Mouse (Mus musculus) colon, adult 2 months (tissue): ENCODE data around the gene Olfr1467. TPM values are rescaled to one million over a fixed set of nuclear protein-coding genes. Genes with fewer than 3 reads are reported as not detected.

ENCODE experiments used
- polyA plus RNA-seq: library from polyadenylated mRNA; depleted of rRNA; stranded (reverse); fragments of >200 nt; gene quantifications from 2 replicates; pipeline ENCODE4 v1.2.3, GENCODE M21; 2012; rRNA removed

The Olfr1467 gene
- not detected in 2 replicates for polyA plus RNA-seq

DNA sequence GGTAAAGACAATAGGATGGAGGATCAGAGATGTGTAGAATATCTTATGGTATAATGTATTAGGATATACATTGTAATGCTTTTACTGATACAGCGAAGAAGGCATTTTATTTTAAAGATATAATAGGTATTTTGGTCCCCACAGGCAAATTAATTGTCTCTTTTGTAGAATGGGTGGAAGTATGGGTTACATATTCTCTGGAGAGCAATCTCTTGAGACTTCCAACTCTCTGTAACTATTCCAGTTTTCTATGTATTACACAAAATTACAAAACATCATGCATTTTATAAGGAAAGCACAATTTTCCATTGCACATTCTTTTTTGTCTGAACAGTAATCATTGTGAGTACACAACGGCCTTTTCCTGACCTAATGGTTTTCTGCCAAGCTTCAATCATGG is at the start of gene Olfr1467:
Gene Olfr1467, plus strand, starts transcription at position 301 of the 400 bp plus-strand sequence.

DNA sequence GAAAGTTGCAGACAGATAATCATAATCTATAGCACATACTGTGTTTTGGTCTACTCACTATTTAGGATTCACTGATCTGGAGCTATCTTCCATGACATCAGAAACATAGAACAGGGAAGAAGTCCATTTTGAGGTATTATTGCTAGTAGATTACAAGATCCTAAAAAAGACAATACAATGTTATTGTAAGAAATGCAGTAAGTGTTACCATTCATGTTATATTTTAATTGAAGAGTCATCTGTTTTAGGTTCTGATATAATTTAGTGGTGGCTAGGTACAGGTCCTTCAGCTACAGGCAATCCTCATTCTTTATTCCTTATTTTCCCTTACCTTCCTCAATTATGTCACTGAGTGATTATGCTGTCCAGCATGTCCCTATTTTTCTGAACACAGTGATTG is 46.6 kb upstream of the Olfr1467 start, which contains the start of gene Olfr1465:
Gene Olfr1465, minus strand, starts transcription at position 101 of the 400 bp plus-strand sequence.

DNA sequence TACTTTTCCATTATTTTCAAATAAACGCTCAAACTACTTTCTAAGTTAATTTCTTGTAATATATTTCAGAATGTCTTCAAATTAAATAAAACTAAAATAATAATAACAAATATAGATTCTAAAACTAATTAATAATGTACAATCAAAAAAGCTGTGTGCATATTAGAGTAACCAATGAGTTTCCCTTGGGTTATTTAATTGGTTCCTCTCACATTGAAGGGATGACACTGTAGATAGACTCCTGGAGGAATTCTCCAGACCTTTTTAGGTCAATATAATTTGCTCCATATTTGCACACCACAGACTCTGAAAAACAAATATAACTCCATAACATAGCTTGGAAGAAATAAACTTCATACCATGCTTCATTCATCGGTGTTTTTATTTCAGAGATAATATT is 23.5 kb upstream of the Olfr1467 start, which contains the start of gene Olfr1466:
Gene Olfr1466, plus strand, starts transcription at position 301 of the 400 bp plus-strand sequence.

DNA sequence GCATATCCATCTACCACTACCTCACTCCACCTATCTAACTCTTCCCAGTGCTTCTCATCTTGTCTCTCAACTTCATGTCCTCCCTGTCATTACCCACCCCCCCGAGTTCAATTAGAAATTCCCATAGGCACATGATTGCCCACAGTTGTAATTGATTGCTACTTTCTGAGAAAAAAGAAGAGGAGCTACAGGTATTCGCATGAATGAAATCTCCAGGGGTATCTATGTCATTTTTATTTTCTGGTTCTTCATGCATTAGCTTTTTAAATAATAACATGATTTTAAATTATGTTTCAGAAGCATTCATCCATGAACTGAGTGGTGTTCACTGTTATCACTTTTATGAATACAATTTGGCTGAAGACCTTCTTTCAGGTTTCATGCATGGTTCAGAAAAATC is 45.5 kb downstream of the Olfr1467 start, which contains the start of gene Olfr1469:
Gene Olfr1469, plus strand, starts transcription at position 301 of the 400 bp plus-strand sequence.

Other genes starting within 250 kb of the Olfr1467 start
- not detected in 2 replicates for gene Olfr1459, start 212.7 kb upstream of the Olfr1467 start, polyA plus RNA-seq
- not detected in 2 replicates for gene Olfr1461, start 199.2 kb upstream of the Olfr1467 start, polyA plus RNA-seq
- gene Olfr1462, start 176.5 kb upstream of the Olfr1467 start, polyA plus RNA-seq, result not detected in 2 replicates
- not detected in 2 replicates for gene Olfr1463, start 130.9 kb upstream of the Olfr1467 start, polyA plus RNA-seq
- gene Olfr1465, start 46.7 kb upstream of the Olfr1467 start, polyA plus RNA-seq, result not detected in 2 replicates
- gene Olfr1466, start 23.4 kb upstream of the Olfr1467 start, polyA plus RNA-seq, result not detected in 2 replicates
- gene Olfr1469, start 45.6 kb downstream of the Olfr1467 start, polyA plus RNA-seq, result not detected in 2 replicates
- not detected in 2 replicates for gene Olfr1471, start 81.2 kb downstream of the Olfr1467 start, polyA plus RNA-seq
- not detected in 2 replicates for gene Olfr1472, start 93.8 kb downstream of the Olfr1467 start, polyA plus RNA-seq
- gene Olfr1474, start 107.3 kb downstream of the Olfr1467 start, polyA plus RNA-seq, result not detected in 2 replicates
- not detected in 2 replicates for gene Olfr1475, start 118.0 kb downstream of the Olfr1467 start, polyA plus RNA-seq
- gene Olfr1477, start 138.3 kb downstream of the Olfr1467 start, polyA plus RNA-seq, result not detected in 2 replicates
- not detected in 2 replicates for gene Olfr1480, start 165.7 kb downstream of the Olfr1467 start, polyA plus RNA-seq
- gene Olfr1484, start 221.3 kb downstream of the Olfr1467 start, polyA plus RNA-seq, result not detected in 2 replicates